ENCODE assay signal across 8 mouse cellular contexts in genomic region chr5:108676772-108677498, GRCm38 (mm10). TPM values are rescaled to one million over a fixed set of nuclear protein-coding genes. Genes with fewer than 3 reads are reported as not detected.
A peak's percentile ranks its signal among the peaks of the same experiment; 100 is the strongest.
DNase-seq lines count a peak whose midpoint lies in the region; ATAC-seq and TF ChIP-seq lines count a peak whose summit lies in the region.

No protein-coding gene starts in this region.

- 8% methylated on average over 5 of the region's 5 CpGs for WGBS in limb, embryonic 12.5 days

- peak overlapping the region; percentile 55 for H3K9ac ChIP-seq in limb, embryonic 12.5 days (replicated peaks)

- H3K27ac ChIP-seq in left cerebral cortex, adult 2 months: peak overlapping the region; percentile 90
- H3K27ac ChIP-seq in limb, embryonic 12.5 days: peak overlapping the region; percentile 91

- no peak for DNase-seq in left cerebral cortex, adult 2 months (ENCODE audit: extremely low spot score in 1 of 2, low spot score in 2 of 2)
- DNase-seq in left cerebral cortex, adult 11 months (ENCODE audit: low spot score): no peak
- peak; percentile 20 for DNase-seq in retina, embryonic 14.5 days (ENCODE audit: low spot score)
- DNase-seq in gastrocnemius, postnatal 14 days: no peak
- DNase-seq in layer of hippocampus, adult 9-11 months: no peak

- ATAC-seq in limb, embryonic 12.5 days (ENCODE audit: insufficient number of reproducible peaks, insufficient read depth, low FRiP score, low TSS enrichment, low read depth): no peak
- ATAC-seq in megakaryocyte, adult 5-6 weeks (ENCODE audit: poor library complexity, severe bottlenecking): no peak

- intact Hi-C loops in left cerebral cortex, adult 2 months (cut with DNase I): no loop called here
- intact Hi-C loops in gastrocnemius, postnatal 14 days (cut with DNase I; ENCODE audit: low total_unique reads): no loop called here

- H3K9me3 ChIP-seq in erythroblast, embryonic 14.5 days (ENCODE audit: control insufficient read depth, low read length): no peaks in the 10 kb centered on the region
- H3K9me3 ChIP-seq in limb, embryonic 12.5 days: no peaks in the 10 kb centered on the region

- peak overlapping the region; percentile 28 for H3K4me3 ChIP-seq in left cerebral cortex, adult 2 months
- H3K4me3 ChIP-seq in erythroblast, embryonic 14.5 days (replicated peaks): peak overlapping the region; percentile 66
- peak overlapping the region; percentile 37 for H3K4me3 ChIP-seq in limb, embryonic 12.5 days (replicated peaks)

- peaks cover 86% of the 10 kb centered on the region for H3K4me1 ChIP-seq in erythroblast, embryonic 14.5 days (ENCODE audit: control insufficient read depth)
- peaks cover 23% of the 10 kb centered on the region for H3K4me1 ChIP-seq in limb, embryonic 12.5 days (replicated peaks)

- TF ChIP-seq CTCF in left cerebral cortex, adult 2 months (IDR thresholded peaks at IDR 0.05): no peak; the same call in 1 of the 2 replicates

- no peaks in the 10 kb centered on the region for H3K27me3 ChIP-seq in erythroblast, embryonic 14.5 days (ENCODE audit: control insufficient read depth)
- H3K27me3 ChIP-seq in limb, embryonic 12.5 days: no peaks in the 10 kb centered on the region

- peak overlapping the region; percentile 55 for H3K4me2 ChIP-seq in limb, embryonic 12.5 days

- peaks cover 29% of the 10 kb centered on the region for H3K36me3 ChIP-seq in erythroblast, embryonic 14.5 days (ENCODE audit: control insufficient read depth)
- H3K36me3 ChIP-seq in limb, embryonic 12.5 days: peaks cover 18% of the 10 kb centered on the region

RNA-seq across cellular contexts. Expression of gene Slc26a1, which starts 1.6 kb away (rescaled TPM):
- total RNA-seq in left cerebral cortex, adult 2 months (2021): 1 to 10 TPM in 1 of 2 experiments, under 1 TPM in 1; 0.89 to 1.4 TPM
- 0.47 and 0.59 TPM in 2 replicates for polyA plus RNA-seq in erythroblast, embryonic 14.5 days (2012)
- 1.1 and 1.7 TPM in 2 replicates for polyA plus RNA-seq in limb, embryonic 12.5 days (2016; fragmentation: Nextera tagmentation; extraction: Ambion mirVana)
- total RNA-seq in gastrocnemius, postnatal 14 days (2021): not detected
- 0.02 and 0.57 TPM in 2 replicates for total RNA-seq in megakaryocyte, adult 5-6 weeks (2015)
- 0.04 and 0.77 TPM in 2 replicates for total RNA-seq in megakaryocyte, adult 5-6 weeks (2017)

RNA-seq across cellular contexts. Expression of gene Dgkq, which starts 7.5 kb away (rescaled TPM):
- total RNA-seq in left cerebral cortex, adult 2 months (2021): 10 to 100 TPM; 58.9 to 59.7 TPM
- polyA plus RNA-seq in erythroblast, embryonic 14.5 days (2012): 0.08 and 0.16 TPM in 2 replicates
- 17.6 and 17.7 TPM in 2 replicates for polyA plus RNA-seq in limb, embryonic 12.5 days (2016; fragmentation: Nextera tagmentation; extraction: Ambion mirVana)
- total RNA-seq in gastrocnemius, postnatal 14 days (2021): 1 to 10 TPM; 4.5 to 5.2 TPM
- 5.2 and 5.9 TPM in 2 replicates for total RNA-seq in megakaryocyte, adult 5-6 weeks (2015)
- total RNA-seq in megakaryocyte, adult 5-6 weeks (2017): 6.8 and 15.6 TPM in 2 replicates

RNA-seq across cellular contexts. Expression of gene Fgfrl1, which starts 15.2 kb away (rescaled TPM):
- 10 to 100 TPM; 19.7 to 21.7 TPM for total RNA-seq in left cerebral cortex, adult 2 months (2021)
- polyA plus RNA-seq in erythroblast, embryonic 14.5 days (2012): 1.8 and 2.4 TPM in 2 replicates
- 55.2 and 61.3 TPM in 2 replicates for polyA plus RNA-seq in limb, embryonic 12.5 days (2016; fragmentation: Nextera tagmentation; extraction: Ambion mirVana)
- 10 to 100 TPM; 31.9 to 45.4 TPM for total RNA-seq in gastrocnemius, postnatal 14 days (2021)
- 0.16 and 1.1 TPM in 2 replicates for total RNA-seq in megakaryocyte, adult 5-6 weeks (2015)
- 0.12 and 1.0 TPM in 2 replicates for total RNA-seq in megakaryocyte, adult 5-6 weeks (2017)

RNA-seq across cellular contexts. Expression of gene Idua, which starts 16.8 kb away (rescaled TPM):
- total RNA-seq in left cerebral cortex, adult 2 months (2021): 10 to 100 TPM; 14.9 to 20.8 TPM
- polyA plus RNA-seq in erythroblast, embryonic 14.5 days (2012): 0.06 and 0.07 TPM in 2 replicates
- polyA plus RNA-seq in limb, embryonic 12.5 days (2016; fragmentation: Nextera tagmentation; extraction: Ambion mirVana): 13.1 and 13.6 TPM in 2 replicates
- total RNA-seq in gastrocnemius, postnatal 14 days (2021): 1 to 10 TPM; 5.8 to 8.8 TPM
- 14.0 and 17.4 TPM in 2 replicates for total RNA-seq in megakaryocyte, adult 5-6 weeks (2015)
- total RNA-seq in megakaryocyte, adult 5-6 weeks (2017): 6.3 and 9.9 TPM in 2 replicates

RNA-seq across cellular contexts. Expression of gene Tmem175, which starts 47.4 kb away (rescaled TPM):
- total RNA-seq in left cerebral cortex, adult 2 months (2021): 10 to 100 TPM; 40.8 to 43.2 TPM
- polyA plus RNA-seq in erythroblast, embryonic 14.5 days (2012): 0.09 and 0.14 TPM in 2 replicates
- 17.8 and 21.8 TPM in 2 replicates for polyA plus RNA-seq in limb, embryonic 12.5 days (2016; fragmentation: Nextera tagmentation; extraction: Ambion mirVana)
- 1 to 10 TPM; 5.5 to 5.6 TPM for total RNA-seq in gastrocnemius, postnatal 14 days (2021)
- total RNA-seq in megakaryocyte, adult 5-6 weeks (2015): 18.7 and 21.5 TPM in 2 replicates
- total RNA-seq in megakaryocyte, adult 5-6 weeks (2017): 8.7 and 11.7 TPM in 2 replicates

Comparison
In these comparisons a context has a peak if more than half of its experiments do, and no peak if none do; other contexts are left out.
1. RNA of gene Fgfrl1, which starts 15.2 kb away (total RNA-seq): 31.9 to 45.4 TPM in gastrocnemius, postnatal 14 days and 19.7 to 21.7 TPM in left cerebral cortex, adult 2 months; 0.12 to 1.1 TPM in megakaryocyte, adult 5-6 weeks; every median in the first group is over 4 times any median in the second.
2. Peak in every context shown above with its lines, with median percentiles within 50 percentile points of each other: H3K4me3 ChIP-seq.